Mouse (Mus musculus) embryonic facial prominence, embryonic 15.5 days (tissue): ENCODE results near the gene Nr6a1. TPM values are rescaled to one million over a fixed set of nuclear protein-coding genes. Genes with fewer than 3 reads are reported as not detected.

ENCODE experiments used
- ATAC-seq: fragments of 200-750 bp; cut with Nextera tagmentation; 2 replicates; pipeline ENCODE4 v1.8.0; 2017; ENCODE audit warnings: low read depth, moderate TSS enrichment; ENCODE audit not compliant: insufficient number of reproducible peaks, low FRiP score, low TSS enrichment
- H3K27ac ChIP-seq: fragments of 300-500 bp; sonication (generic); replicated peaks from 2 replicates; pipeline ENCODE4 v1.5.1; 2015; ENCODE audit warnings: mild to moderate bottlenecking, inconsistent platforms
- H3K27me3 ChIP-seq: fragments of 300-500 bp; sonication (generic); 2 replicates; pipeline ENCODE4 v1.6.1; 2015; ENCODE audit warnings: inconsistent platforms
- H3K36me3 ChIP-seq: fragments of 300-500 bp; sonication (generic); 2 replicates; pipeline ENCODE4 v1.6.1; 2015; ENCODE audit warnings: mild to moderate bottlenecking, inconsistent platforms
- H3K4me1 ChIP-seq: fragments of 300-500 bp; sonication (generic); 2 replicates; pipeline ENCODE4 v1.6.1; 2015; ENCODE audit warnings: inconsistent platforms
- H3K4me2 ChIP-seq: fragments of 300-500 bp; sonication (generic); replicated peaks from 2 replicates; pipeline ENCODE4 v1.6.1; 2015; ENCODE audit warnings: mild to moderate bottlenecking, inconsistent platforms
- H3K4me3 ChIP-seq: fragments of 300-500 bp; sonication (generic); replicated peaks from 2 replicates; pipeline ENCODE4 v1.5.1; 2015; ENCODE audit warnings: mild to moderate bottlenecking, inconsistent platforms
- H3K9ac ChIP-seq: fragments of 300-500 bp; sonication (generic); 2 replicates; pipeline ENCODE4 v1.6.1; 2015; ENCODE audit warnings: inconsistent platforms
- H3K9me3 ChIP-seq: fragments of 300-500 bp; sonication (generic); replicated peaks from 2 replicates; pipeline ENCODE4 v1.6.1; 2016; ENCODE audit warnings: inconsistent platforms
- WGBS: fragments of 180-500 bp; shearing (Covaris S2); methylation state at CpG from one replicate; pipeline ENCODE4 v1.1.7; 2015; 5-methylcytosine and 5-hydroxymethylcytosine counted together
- polyA plus RNA-seq: library from polyadenylated mRNA; unstranded; fragments of >200 nt; fragmentation: Nextera tagmentation; extraction: Ambion mirVana; gene quantifications from 2 replicates; pipeline ENCODE4 v1.2.1, GENCODE M21; 2015

Nr6a1 gene
- polyA plus RNA-seq, 1 experiment from 2014 or later = 1.2 TPM

- H3K4me2 ChIP-seq = no peak overlapping the region
- ATAC-seq = no peak
- no peaks in the 10 kb centered on the region for H3K9me3 ChIP-seq
- no peak overlapping the region for H3K4me3 ChIP-seq
- WGBS = 23% methylated on average over 1 of the region's 1 CpGs
- H3K27me3 ChIP-seq = 0 out of 2 replicates have a peak, but pooled peaks cover 6% of the 10 kb centered on the region
- H3K9ac ChIP-seq = no peak overlapping the region
- peaks cover 12% of the 10 kb centered on the region; the same call in 1 of the 2 replicates for H3K4me1 ChIP-seq
- no peaks in the 10 kb centered on the region for H3K36me3 ChIP-seq
- H3K27ac ChIP-seq = no peak overlapping the region
Measured at GRCm38 (mm10) chr2:38921374-38921773, 6.1 kb downstream of the Nr6a1 start.

DNA sequence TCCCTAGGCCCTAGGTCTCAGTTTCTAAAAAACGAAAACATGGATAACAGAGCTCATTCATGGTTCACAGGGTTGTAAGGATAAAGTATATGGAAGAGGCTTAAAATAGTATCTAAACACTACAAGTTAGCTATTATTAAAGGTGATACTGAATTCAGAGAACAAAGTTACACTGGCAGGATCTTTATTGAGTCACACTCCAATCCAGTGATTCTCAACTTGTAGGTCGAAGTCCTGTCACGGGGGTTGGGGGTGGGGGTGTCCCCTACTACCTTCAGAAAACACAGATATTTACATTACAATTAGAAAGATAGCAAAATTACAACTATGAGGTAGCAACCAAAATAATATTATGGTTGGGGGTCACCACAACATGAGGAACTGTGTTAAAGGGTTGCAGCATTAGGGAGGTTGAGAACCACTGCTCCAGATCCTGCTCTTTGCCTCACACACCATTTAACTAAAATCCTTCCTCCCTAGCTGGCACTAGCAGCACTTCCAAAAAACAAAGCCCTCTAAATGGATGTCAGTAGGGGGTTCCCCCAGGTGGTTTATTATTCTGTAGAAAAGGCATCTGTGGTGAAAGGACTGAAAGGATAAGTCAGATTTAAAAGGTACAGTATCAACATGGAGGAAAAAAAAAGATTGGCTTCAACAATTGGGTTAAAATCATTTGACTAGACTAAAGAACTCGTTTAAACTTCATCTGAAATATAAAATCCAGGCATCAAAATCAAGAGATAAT, 10.4 kb downstream of the Nr6a1 start:
- no peaks in the 10 kb centered on the region for H3K9me3 ChIP-seq
- H3K36me3 ChIP-seq = no peaks in the 10 kb centered on the region
- no peaks in the 10 kb centered on the region for H3K4me1 ChIP-seq
- no peak for ATAC-seq
- no peaks in the 10 kb centered on the region for H3K27me3 ChIP-seq
- no peak overlapping the region for H3K4me2 ChIP-seq
- H3K9ac ChIP-seq = no peak overlapping the region
- H3K4me3 ChIP-seq = no peak overlapping the region
- 43% methylated on average over 4 of the region's 4 CpGs for WGBS
- H3K27ac ChIP-seq = no peak overlapping the region

- WGBS = 45% methylated on average over 4 of the region's 4 CpGs
- no peaks in the 10 kb centered on the region for H3K36me3 ChIP-seq
- ATAC-seq = no peak
- no peak overlapping the region for H3K9ac ChIP-seq
- no peak overlapping the region for H3K4me3 ChIP-seq
- no peak overlapping the region for H3K27ac ChIP-seq
- no peaks in the 10 kb centered on the region for H3K9me3 ChIP-seq
- no peak overlapping the region for H3K4me2 ChIP-seq
- H3K4me1 ChIP-seq = no peaks in the 10 kb centered on the region
- H3K27me3 ChIP-seq = no peaks in the 10 kb centered on the region
Measured at GRCm38 (mm10) chr2:38914965-38915364, 12.5 kb downstream of the Nr6a1 start.

- no peaks in the 10 kb centered on the region for H3K4me1 ChIP-seq
- no peaks in the 10 kb centered on the region for H3K9me3 ChIP-seq
- H3K4me2 ChIP-seq = no peak overlapping the region
- H3K4me3 ChIP-seq = no peak overlapping the region
- no peaks in the 10 kb centered on the region for H3K27me3 ChIP-seq
- H3K36me3 ChIP-seq = no peaks in the 10 kb centered on the region
- H3K27ac ChIP-seq = no peak overlapping the region
- 68% methylated on average over 1 of the region's 1 CpGs for WGBS
- no peak overlapping the region for H3K9ac ChIP-seq
- ATAC-seq = no peak
Measured at GRCm38 (mm10) chr2:38914517-38914916, 13.0 kb downstream of the Nr6a1 start.

DNA sequence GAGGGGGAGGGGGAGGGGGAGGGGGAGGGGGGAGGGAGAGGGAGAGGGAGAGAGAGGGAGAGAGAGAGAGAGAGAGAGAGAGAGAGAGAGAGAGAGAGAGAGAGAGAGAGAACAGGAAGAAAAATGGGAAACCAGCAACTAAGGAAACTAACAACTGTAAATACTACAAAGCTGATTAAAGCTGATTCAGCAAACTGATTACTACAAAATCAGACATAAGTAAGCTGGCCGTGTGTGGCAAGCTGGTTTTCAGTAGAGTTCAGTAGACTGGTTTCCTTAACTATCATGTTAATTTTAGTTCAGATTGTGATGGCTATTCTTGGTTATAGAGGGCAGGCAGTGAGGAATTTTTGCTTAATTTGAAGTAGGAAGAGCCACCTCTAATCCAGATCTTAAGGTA, 18.9 kb downstream of the Nr6a1 start:
- no peaks in the 10 kb centered on the region for H3K27me3 ChIP-seq
- no peak for ATAC-seq
- H3K4me1 ChIP-seq = no peaks in the 10 kb centered on the region
- H3K4me3 ChIP-seq = no peak overlapping the region
- no peak overlapping the region for H3K4me2 ChIP-seq
- whole genome bisulfite sequencing = 45% methylated on average over 1 of the region's 1 CpGs
- H3K27ac ChIP-seq = no peak overlapping the region
- no peaks in the 10 kb centered on the region for H3K36me3 ChIP-seq
- no peaks in the 10 kb centered on the region for H3K9me3 ChIP-seq
- H3K9ac ChIP-seq = no peak overlapping the region

GRCm38 (mm10) chr2:38906097-38906496, 21.4 kb downstream of the Nr6a1 start:
- Histone ChIP-seq H3K9ac (no peak overlapping the region), H3K9me3 (no peaks in the 10 kb centered on the region), H3K36me3 (no peaks in the 10 kb centered on the region), H3K27me3 (no peaks in the 10 kb centered on the region), H3K4me3 (no peak overlapping the region), H3K4me2 (no peak overlapping the region), H3K27ac (no peak overlapping the region), H3K4me1 (no peaks in the 10 kb centered on the region)
- ATAC-seq = no peak
- WGBS = 50% methylated on average over 5 of the region's 5 CpGs

- no peak overlapping the region for H3K9ac ChIP-seq
- WGBS = 89% methylated on average over 1 of the region's 1 CpGs
- no peak for ATAC-seq
- H3K27me3 ChIP-seq = no peaks in the 10 kb centered on the region
- H3K27ac ChIP-seq = no peak overlapping the region
- H3K36me3 ChIP-seq = no peaks in the 10 kb centered on the region
- no peak overlapping the region for H3K4me2 ChIP-seq
- no peaks in the 10 kb centered on the region for H3K9me3 ChIP-seq
- no peak overlapping the region for H3K4me3 ChIP-seq
- H3K4me1 ChIP-seq = no peaks in the 10 kb centered on the region
Measured at GRCm38 (mm10) chr2:38904290-38904689, 23.2 kb downstream of the Nr6a1 start.

GRCm38 (mm10) chr2:38902866-38903265, 24.6 kb downstream of the Nr6a1 start:
- no peak overlapping the region for H3K9ac ChIP-seq

DNA sequence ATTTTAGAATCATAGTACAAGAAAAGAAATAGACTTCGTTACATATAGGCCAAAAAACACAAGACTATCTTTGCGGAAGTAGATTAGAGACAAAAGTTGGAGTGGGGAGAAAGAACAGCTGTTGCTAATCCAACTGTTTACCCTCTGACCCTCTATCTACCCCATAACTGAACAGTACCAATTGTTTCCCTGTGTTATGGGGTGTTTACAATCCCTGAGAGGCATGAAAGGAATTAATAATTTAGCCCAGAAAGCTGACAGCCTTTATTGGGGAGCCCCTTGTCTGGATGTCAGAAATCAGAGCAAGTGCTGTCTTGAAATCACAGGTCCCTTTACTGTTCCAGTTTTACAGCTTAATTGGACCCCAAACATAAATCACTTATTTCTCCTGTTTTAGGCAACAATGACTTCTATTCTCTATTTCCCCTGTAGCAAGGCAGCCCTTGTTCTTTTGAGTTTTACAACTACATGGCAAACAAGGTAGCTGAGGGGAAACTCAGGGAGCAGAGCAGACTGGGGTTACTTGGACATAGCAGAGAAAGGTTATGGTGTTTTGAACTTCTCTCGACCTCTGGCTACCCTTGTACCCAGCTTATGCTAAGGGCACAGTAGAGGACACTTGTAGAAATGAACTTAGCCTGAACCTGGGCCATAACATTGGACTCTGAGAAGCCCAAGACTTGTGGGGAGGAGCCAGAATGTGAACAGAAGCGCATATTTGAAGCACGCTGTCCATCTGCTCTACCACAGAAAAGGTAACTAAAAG, 46.4 kb downstream of the Nr6a1 start:
- H3K9me3 ChIP-seq = no peaks in the 10 kb centered on the region
- H3K27me3 ChIP-seq = no peaks in the 10 kb centered on the region
- no peak overlapping the region for H3K4me2 ChIP-seq
- H3K9ac ChIP-seq = no peak overlapping the region
- H3K4me3 ChIP-seq = no peak overlapping the region
- ATAC-seq = no peak
- peaks cover 11% of the 10 kb centered on the region; the same call in 1 of the 2 replicates for H3K36me3 ChIP-seq
- H3K27ac ChIP-seq = no peak overlapping the region
- WGBS = 76% methylated on average over 5 of the region's 5 CpGs
- H3K4me1 ChIP-seq = no peaks in the 10 kb centered on the region

More at GRCm38 (mm10) chr2:38902866-38903265, 24.6 kb downstream of the Nr6a1 start:
- no peaks in the 10 kb centered on the region for H3K27me3 ChIP-seq
- H3K27ac ChIP-seq = no peak overlapping the region
- H3K4me3 ChIP-seq = no peak overlapping the region
- no peaks in the 10 kb centered on the region for H3K36me3 ChIP-seq
- no peaks in the 10 kb centered on the region for H3K4me1 ChIP-seq
- H3K4me2 ChIP-seq = no peak overlapping the region
- H3K9me3 ChIP-seq = no peaks in the 10 kb centered on the region
- no peak for ATAC-seq

DNA sequence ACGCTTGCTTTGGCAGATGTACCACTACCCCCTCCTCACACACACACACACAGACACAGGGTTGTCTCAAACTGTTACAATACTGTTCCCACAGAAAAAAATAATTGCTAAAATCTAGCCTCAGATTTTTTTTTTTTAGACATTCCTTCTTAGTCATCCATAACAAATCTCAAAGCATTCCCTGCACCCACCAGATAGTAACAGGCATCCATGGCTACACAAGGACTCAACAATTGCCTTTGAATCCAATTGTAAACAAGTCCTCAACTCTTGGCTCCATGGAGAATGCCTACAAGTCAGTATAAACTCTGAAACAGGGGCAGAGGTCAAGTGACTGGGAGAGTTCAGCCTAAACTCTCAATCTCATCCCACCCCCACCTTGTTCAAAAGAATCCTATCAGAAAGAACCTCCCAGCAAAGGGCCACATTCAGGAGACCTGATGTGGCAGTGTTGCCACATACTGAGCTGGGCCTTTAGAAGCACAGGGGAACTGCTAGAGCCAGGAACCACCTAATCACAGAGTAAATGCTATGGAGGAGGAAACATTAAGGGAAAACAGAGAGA, 52.9 kb downstream of the Nr6a1 start:
- Histone ChIP-seq H3K27ac (no peak overlapping the region), H3K9ac (no peak overlapping the region), H3K4me1 (no peaks in the 10 kb centered on the region), H3K4me2 (no peak overlapping the region), H3K9me3 (no peaks in the 10 kb centered on the region), H3K4me3 (no peak overlapping the region), H3K36me3 (peaks cover 22% of the 10 kb centered on the region), H3K27me3 (no peaks in the 10 kb centered on the region)
- ATAC-seq = no peak
- WGBS = 77% methylated on average over 1 of the region's 1 CpGs

DNA sequence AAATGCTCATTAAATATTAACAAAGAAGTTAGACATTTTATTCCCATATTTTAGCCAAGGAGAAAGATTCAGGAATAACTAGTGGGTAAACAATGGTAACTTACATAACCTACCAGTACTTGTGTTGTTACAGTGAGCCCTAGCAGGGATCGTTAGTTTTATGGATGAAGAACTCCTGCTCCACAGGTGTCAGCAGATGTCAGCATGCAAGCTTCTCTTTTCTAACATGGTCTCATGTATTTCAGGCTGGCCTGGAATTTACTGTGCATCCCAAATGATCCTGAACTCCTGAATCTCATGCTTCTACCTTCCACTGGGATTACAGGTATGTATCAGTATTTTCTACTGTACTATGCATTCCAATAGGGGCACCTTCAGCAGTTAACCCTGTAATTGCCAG, 54.8 kb downstream of the Nr6a1 start:
- Histone ChIP-seq H3K4me1 (no peaks in the 10 kb centered on the region), H3K27me3 (no peaks in the 10 kb centered on the region), H3K27ac (no peak overlapping the region), H3K36me3 (peaks cover 19% of the 10 kb centered on the region), H3K4me3 (no peak overlapping the region), H3K9me3 (no peaks in the 10 kb centered on the region), H3K9ac (no peak overlapping the region), H3K4me2 (no peak overlapping the region)
- ATAC-seq = no peak
- WGBS = 57% methylated on average over 1 of the region's 1 CpGs
